Mouse (Mus musculus): ENCODE data around the gene Bcl11b.
A peak's percentile ranks its signal among the peaks of the same experiment; 100 is the strongest.

Gene Bcl11b

DNA sequence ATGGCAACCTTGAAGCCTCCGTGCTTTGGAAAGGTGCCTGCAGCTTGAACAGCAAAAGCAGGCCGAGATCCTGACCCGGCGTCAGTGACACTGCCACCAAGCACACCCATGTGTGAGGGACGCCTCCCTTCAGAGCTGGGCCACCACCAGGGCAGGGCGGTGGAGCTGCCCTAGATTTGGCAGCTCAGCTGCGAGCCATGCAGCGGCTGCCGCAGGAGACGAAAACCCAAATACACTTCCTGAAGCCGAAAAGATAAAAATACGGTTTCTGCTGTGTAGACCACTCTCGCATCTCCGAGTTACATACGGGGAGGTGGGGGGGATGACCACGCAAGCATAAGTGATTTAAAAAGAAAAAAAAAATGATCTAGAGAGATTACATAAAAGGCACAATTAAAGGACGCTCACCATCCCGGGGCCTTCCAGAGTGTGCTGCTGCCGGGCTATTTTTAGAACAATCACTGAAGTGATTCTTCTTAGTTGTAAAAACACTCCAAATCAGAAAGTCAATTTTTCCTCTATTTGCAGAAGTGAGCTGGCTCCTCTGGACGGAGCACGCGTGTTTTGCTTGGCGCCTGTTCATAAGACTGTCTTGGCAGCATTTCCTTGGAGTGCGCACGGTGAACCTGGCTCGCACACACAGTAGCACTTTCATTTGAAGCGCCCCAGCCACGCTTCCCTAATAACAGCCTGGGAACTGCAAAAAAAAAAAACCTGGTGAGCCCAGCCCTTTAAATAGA is 72.6 kb downstream of the Bcl11b start:
- DNase-seq = peak; percentile 58

DNA sequence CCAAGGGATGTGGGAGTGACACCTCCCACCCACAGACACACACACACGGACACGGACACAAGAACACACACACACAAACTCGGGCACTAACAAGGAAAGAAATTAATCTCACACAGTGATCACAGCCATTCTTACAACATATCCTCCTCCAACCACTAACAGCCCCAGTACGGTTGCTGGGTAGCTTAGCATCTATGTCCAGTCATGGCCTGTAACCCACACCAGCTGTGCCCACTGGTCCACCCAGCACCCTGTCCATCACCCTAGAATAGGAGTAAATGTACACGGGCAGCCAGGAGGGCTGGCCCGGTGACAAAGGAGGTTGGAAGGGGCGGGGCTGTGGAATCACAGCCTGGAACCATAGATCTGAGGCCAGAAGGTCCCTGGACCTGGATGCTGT is 74.5 kb downstream of the Bcl11b start:
- peak; percentile 17 for DNase-seq

GRCm38 (mm10) chr12:107928464-107928901 is 74.9 kb downstream of the Bcl11b start:
- DNase-seq = no peak

DNA sequence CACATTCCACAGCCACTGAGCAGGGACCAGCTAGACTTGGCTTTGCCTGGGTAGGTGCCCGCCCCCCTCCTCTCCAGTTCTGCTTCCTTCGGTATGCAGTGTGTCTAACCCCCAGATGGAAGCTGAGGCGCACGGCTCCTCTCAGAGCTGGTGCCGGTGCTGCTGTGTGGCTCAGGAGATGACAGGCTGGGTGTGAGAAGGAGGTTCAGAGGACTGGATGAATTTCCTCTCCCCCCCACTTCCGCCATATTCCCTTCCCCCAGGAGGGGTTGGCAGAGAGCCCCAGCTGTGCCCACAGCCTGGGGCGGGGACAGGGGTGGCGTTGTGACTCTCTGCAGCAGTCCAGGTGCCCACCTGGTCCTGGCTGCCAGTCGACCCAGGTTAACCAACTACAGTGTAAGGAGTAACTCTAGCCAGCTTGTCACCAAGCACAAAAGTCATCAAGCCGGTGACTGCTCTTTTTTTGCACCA is 75.4 kb downstream of the Bcl11b start:
- peak; percentile 11 for DNase-seq

GRCm38 (mm10) chr12:107926074-107926855 is 77.1 kb downstream of the Bcl11b start:
- DNase-seq = no peak

- no peak for DNase-seq
Measured at GRCm38 (mm10) chr12:107924696-107925095, 78.7 kb downstream of the Bcl11b start.

GRCm38 (mm10) chr12:107923963-107924362 is 79.4 kb downstream of the Bcl11b start:
- DNase-seq = no peak

DNA sequence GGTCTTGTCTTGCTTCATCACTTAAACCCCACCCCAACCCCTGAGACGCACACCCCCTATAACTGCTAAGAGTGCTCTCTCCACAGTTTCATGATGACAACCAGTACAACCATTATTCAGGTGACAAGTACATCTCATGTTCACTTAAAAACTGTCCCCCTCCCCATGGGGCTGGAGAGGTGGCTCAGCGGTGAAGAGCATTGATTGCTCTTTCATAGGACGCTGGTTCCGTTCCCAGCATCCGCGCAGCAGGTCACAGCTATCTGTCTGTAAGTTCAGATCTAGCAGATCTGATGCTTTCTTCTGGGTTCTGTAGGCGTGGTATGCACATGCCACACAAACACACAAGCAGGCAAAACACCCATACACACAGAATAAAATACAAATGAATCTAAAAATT is 81.2 kb downstream of the Bcl11b start:
- DNase-seq = no peak

GRCm38 (mm10) chr12:107921566-107921965 is 81.8 kb downstream of the Bcl11b start:
- DNase-seq = no peak

- no peak for DNase-seq
Measured at GRCm38 (mm10) chr12:107921154-107921553, 82.2 kb downstream of the Bcl11b start.

- DNase-seq = no peak
Measured at GRCm38 (mm10) chr12:107920716-107921115, 82.7 kb downstream of the Bcl11b start.

DNA sequence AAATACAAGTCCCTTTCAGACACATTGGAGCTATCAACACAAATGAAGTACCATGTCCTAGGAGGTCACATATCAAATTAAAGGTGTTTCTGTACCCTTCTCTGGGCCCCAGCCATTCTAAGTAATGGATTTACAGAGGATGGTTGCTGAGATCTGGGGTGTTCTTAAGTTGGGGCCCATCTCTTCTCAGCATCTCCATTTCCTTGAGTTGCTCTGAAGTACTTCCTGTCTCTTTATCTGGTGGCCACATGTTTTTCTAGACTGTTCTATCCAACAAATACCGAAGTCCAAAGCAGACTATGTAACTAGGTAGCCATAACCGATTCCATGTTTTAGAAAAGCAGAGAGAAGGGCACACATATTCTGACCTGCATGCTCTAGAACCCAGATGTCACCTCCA is 83.3 kb downstream of the Bcl11b start:
- no peak for DNase-seq

DNA sequence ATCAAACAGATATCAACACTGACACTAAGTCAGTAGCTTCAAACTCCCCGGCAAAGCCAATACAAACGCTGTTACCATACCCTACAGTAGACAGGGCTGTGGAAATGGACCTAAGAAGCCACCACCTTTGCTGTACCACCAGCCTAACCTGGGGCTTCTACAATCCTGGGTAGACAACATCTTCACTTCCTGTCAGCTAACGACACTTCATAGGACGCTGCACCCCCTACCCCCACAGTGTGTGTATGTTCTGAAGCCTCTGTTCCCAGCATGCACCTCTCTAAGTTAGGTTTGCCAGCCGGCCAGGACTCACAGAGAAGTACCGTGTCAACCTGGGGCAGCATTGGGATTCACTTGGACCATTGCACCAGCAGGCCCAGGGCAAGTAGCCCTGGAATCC is 84.6 kb downstream of the Bcl11b start:
- DNase-seq = no peak

DNA sequence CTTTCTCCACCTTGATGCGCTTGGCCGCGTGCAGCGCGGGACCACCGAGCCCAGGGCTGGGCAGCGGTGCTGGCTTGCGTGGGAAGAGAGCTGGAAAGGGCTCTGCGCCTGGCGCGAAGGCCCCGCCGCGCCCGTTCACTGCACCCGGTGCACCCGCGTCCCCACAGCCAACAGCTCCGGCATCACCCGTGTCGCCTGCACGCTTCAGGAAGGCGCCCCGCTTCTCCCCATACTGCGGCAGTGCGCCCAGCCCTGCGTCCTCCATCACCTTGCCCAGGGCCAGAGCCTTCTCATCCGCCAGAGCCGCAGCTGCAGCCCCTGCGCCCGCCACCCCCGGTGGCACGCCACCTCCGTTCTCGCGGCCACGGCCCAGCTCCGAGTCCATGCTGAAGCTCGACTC is 87.4 kb downstream of the Bcl11b start:
- no peak for DNase-seq

DNA sequence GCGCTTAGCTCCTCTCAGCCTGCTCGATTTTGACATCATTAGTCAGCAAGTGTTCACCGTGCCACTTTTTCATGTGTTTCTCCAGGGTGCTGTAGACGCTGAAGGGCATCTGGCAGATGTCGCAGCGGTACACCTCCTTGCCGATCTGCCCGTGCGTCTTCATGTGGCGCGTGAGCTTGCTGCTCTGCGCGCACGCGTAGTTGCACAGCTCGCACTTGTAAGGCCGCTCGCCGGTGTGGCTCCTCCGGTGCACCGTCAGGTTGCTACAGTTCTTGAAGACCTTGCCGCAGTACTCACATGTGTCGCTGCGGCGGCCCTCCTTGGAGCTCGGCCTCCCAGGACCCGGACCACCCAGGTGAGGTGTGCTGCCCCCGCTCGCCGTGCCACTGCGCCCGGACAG is 88.0 kb downstream of the Bcl11b start:
- DNase-seq = no peak

DNA sequence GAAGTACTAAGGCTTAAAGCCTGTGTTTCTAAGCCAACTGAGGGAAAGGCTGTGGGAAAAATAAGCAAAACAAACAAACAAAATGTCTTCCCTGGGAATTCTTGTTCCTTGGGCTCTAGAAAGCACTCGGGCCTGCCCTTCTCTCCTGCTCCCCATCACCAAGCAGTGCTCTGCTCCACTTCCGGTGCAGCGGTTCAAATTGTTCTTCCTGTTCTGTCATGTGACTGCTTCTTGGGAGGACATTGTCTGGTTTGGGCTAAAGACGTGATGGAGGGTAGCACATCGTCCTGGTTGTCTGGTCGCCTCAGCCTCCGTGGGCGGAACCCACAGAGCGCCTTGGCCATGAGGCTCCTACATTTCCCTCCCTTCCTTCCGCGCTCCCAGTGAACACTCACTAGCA is 94.6 kb downstream of the Bcl11b start:
- no peak for DNase-seq

- no peak for DNase-seq
Measured at GRCm38 (mm10) chr12:107905333-107905732, 98.1 kb downstream of the Bcl11b start.

GRCm38 (mm10) chr12:107904457-107904856 is 98.9 kb downstream of the Bcl11b start:
- no peak for DNase-seq

DNA sequence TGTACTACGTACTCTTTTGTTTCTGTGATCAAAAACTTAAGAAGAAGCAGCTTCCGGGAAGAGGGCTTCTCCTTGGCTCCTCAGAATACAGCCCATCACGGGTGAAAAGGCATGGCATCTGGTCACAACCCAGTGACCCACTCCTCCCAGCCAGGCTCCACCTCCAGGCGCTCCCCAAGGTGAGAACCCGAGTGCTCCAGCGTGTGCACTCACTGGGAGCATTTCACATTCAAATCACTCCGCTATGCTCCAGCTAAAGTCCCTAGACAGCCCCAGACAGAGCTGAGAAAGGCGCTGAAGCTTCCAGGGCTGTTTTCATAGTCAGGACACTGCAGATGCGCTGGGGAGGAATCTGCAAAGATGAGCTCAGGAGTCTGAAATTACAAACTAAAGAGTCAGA is 99.5 kb downstream of the Bcl11b start:
- DNase-seq = no peak

- DNase-seq = no peak
Measured at GRCm38 (mm10) chr12:107891449-107891848, 112.0 kb downstream of the Bcl11b start.

GRCm38 (mm10) chr12:107890326-107890725 is 113.1 kb downstream of the Bcl11b start:
- DNase-seq = no peak

GRCm38 (mm10) chr12:107889841-107890240 is 113.6 kb downstream of the Bcl11b start:
- DNase-seq = no peak

- no peak for DNase-seq
Measured at GRCm38 (mm10) chr12:107888646-107889045, 114.8 kb downstream of the Bcl11b start.

GRCm38 (mm10) chr12:107888049-107888448 is 115.4 kb downstream of the Bcl11b start:
- no peak for DNase-seq
